Mouse (Mus musculus): ENCODE data around the gene Gm7247. TPM values are rescaled to one million over a fixed set of nuclear protein-coding genes. Genes with fewer than 3 reads are reported as not detected.
"Not testable (repeated sequence)": the region's sequence is repeated elsewhere in the genome, so short reads cannot be mapped to it uniquely, and the experiment has no call there.

Gm7247 gene
- total RNA-seq, 2 experiments from 2014 or later, result not detected

- no peak for DNase-seq
- intact Hi-C loops (cut with DNase I), result no loop called here
These were observed 122.1 kb downstream of the Gm7247 start for GRCm38 (mm10) chr14:51483671-51484070.

DNA sequence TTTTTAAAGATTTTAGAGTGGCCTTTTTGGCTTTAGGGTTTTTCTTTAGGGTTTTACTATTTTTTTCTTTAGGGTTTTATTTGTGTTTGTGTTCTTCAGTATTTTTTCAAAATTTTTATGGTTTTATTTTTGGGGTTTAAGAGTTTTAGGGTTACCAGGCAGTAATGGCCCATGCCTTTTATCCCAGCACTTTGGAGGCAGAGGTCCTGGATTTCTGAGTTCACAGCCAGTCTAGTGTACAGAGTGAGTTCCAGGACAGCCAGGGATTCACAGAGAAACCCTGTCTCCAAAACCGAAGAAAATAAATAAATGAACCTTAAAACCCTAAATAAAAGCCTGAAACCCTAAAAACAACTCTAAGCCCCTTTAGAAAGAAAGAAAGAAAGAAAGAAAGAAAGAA lies 124.6 kb downstream of the Gm7247 start:
- intact Hi-C loops (cut with DNase I), result no loop called here
- DNase-seq, result no peak

DNA sequence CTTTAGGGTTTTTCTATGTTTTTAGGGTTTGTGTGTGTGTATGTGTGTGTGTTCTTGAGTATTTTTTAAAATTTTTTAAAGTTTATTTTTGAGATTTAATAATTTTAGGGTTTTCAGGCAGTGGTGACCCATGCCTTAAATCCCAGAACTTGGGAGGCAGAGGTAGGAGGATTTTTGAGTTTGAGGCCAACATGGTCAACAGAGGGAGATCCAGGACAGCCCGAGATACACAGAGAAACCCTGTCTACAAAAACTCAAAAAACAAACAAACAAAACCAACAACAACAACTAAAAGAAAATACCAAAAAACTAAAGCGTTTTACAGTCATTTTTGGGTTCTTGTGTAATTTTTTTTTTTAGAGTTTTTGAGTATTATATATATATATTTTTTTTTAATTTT lies 134.2 kb downstream of the Gm7247 start:
- no peak for DNase-seq
- intact Hi-C loops (cut with DNase I), result no loop called here

DNA sequence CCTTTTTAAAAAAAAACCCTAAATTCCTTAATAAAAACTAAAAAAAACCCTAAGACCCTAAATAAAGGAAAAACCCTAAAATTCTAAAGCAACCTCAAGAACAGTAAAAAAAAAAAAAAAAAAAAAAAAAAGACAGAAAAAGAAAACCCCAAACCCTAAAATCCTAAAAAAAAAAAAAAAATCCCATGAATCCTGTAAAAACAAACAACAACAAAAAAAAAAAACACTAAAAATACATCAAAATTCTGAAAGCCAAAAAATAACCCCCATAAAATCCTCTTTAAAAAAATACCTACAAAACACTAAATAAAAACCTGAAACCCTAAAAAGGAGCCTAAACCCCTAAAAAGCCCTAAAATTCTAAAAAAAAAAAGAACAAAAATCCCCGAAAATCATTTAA lies 135.4 kb downstream of the Gm7247 start:
- DNase-seq, result no peak
- intact Hi-C loops (cut with DNase I), result no loop called here

DNA sequence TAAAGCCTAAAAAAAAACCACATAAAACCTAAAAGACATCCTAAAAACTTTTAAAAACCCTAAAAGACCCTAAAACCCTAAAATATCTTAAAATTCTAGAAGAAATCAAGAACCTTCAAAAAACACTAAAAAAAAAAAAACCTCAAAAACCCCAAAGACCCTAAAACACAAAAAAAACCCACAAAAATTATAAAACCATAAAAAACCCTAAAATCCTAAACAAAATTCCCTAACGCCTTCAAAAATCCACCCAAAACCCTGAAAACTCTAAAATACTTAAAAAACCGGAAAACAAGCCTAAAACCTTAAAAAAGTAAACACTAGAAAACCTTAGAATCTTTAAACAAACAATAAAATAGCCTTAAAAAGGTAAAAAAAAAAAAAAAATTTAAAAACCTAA lies 136.4 kb downstream of the Gm7247 start:
- intact Hi-C loops (cut with DNase I), result no loop called here
- DNase-seq, result no peak

DNA sequence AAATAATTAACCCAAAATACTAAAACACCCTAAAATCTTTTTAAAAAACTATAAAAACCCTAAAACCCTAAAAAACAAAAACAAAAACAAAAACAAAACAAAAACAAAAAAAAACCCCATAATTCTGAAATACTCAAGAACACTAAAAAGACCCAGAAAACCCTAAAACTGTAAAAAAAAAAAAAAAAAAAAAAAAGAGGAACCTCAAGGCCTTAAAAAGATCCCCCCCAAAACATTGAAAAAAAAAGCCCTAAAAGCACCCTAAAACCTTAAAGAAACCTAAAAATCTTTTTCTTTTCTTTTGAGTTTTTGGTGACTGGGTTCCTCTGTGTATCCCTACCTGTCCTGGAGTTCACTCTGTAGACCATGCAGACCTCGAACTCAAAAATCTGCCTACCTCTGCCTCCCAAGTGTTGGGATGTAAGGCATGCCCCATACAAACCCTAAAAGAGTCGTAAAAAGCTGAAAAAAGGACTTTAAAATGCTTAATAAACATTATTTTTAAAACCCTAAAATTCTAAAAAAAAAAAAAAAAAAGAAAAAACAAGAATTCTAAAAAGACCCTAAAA lies 138.2 kb downstream of the Gm7247 start:
- no peak for DNase-seq
- intact Hi-C loops (cut with DNase I), result no loop called here

DNA sequence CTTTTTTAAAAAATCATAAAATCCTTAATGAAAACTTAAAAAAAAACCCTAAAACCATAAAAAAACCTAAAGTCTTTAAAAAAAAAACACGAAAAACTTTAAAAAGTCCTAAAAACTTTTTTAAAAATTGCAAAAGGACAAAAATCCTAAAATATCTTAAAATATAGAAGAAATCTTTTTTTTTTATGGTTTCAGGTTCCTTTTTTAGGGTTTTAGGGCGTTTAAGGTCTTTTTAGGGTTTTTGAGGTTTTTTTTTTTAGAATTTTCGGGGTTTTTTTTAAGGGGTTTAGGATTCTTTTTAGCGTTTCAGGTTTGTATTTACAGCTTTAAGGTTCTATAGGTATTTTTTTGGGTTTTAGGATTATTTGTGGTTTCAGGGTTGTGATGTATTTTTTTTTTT lies 138.9 kb downstream of the Gm7247 start:
- intact Hi-C loops (cut with DNase I), result no loop called here

GRCm38 (mm10) chr14:51507416-51507815 lies 145.9 kb downstream of the Gm7247 start:
- intact Hi-C loops (cut with DNase I), result no loop called here
- no peak for DNase-seq

More for the DNA sequence above, 138.9 kb downstream of the Gm7247 start:
- DNase-seq, result no peak

- intact Hi-C loops (cut with DNase I), result no loop called here
- DNase-seq, result no peak
These were observed 190.9 kb downstream of the Gm7247 start, which contains the start of gene Gm5622 for GRCm38 (mm10) chr14:51552490-51552889. Gm5622 (plus strand) TSS chr14:51552790.

DNA sequence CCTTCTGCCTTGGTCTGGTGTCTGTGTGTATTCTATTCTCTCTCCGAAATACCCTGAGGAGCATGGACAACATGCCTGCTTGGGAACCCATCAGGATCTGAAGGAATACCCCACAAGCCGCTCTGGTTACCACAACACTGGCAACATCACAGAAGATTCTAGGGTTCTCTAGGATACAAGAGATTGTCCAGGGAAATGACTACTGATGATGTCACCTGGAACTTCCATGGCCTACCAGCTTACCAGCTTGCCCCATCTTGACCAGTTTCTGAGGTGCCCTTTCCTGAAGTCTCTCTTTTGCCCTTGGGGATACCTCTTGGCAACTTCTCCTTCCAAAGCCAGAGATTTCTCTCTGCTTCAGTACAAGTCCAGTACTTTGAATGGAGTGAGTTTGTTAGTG lies 212.4 kb downstream of the Gm7247 start, which contains the start of gene Gm17175:
Gm17175 (minus strand) TSS at position 101 of the 400 bp plus-strand sequence.
- intact Hi-C loops (cut with DNase I); DNase-seq: not testable (repeated sequence)

GRCm38 (mm10) chr14:51592039-51592438 lies 230.5 kb downstream of the Gm7247 start, which contains the start of gene Gm17174:
Gm17174 (minus strand) TSS chr14:51592139.
- DNase-seq; intact Hi-C loops (cut with DNase I): not testable (repeated sequence)

DNA sequence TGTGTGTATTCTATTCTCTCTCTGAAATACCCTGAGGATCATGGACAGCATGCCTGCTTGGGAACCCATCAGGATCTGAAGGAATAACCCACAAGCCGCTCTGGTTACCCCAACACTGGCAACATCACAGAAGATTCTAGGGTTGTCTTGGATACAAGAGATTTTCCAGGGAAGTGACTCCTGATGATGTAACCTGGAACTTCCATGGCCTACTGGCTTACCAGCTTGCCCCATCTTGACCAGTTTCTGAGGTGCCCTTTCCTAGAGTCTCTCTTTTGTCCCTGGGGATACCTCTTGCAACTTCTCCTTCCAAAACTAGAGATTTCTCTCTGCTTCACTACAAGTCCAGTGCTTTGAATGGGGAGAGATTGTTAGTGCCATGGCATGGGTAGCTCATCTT lies 249.7 kb downstream of the Gm7247 start, which contains the start of gene Gm17078:
Gm17078 (minus strand) TSS at position 101 of the 400 bp plus-strand sequence.
- intact Hi-C loops (cut with DNase I), result no loop called here
- no peak for DNase-seq

Other genes with a start within 250 kb of the Gm7247 start
- gene Eddm3b, start 247.3 kb upstream of the Gm7247 start, total RNA-seq (2021), result not detected
- 1 to 10 TPM in 1 of 2 experiments, under 1 TPM in 1; 0.43 to 1.1 TPM for gene Rnase6, start 237.8 kb upstream of the Gm7247 start, total RNA-seq (2021)
- not detected for gene Rnase1, start 215.0 kb upstream of the Gm7247 start, total RNA-seq (2021)
- not detected for gene Rnase2b, start 199.5 kb upstream of the Gm7247 start, total RNA-seq (2021)
- gene Ang2, start 162.6 kb upstream of the Gm7247 start, total RNA-seq (2021), result not detected
- not detected for gene Ear14, start 158.4 kb upstream of the Gm7247 start, total RNA-seq (2021)
- not detected for gene Rnase2a, start 105.6 kb upstream of the Gm7247 start, total RNA-seq (2021)
- not detected for gene Vmn2r88, start 49.1 kb downstream of the Gm7247 start, total RNA-seq (2021)
- not detected for gene Vmn2r89, start 90.1 kb downstream of the Gm7247 start, total RNA-seq (2021)
- not detected for gene Gm5622, start 191.0 kb downstream of the Gm7247 start, total RNA-seq (2021)
- not detected for gene Gm17175, start 212.3 kb downstream of the Gm7247 start, total RNA-seq (2021)
- gene Gm17174, start 230.4 kb downstream of the Gm7247 start, total RNA-seq (2021), result not detected
- gene Gm17078, start 249.6 kb downstream of the Gm7247 start, total RNA-seq (2021), result not detected